Mouse (Mus musculus) adrenal gland (tissue): ENCODE measurements around the gene Gm20905.
"Not testable (repeated sequence)": the region's sequence is repeated elsewhere in the genome, so short reads cannot be mapped to it uniquely, and the experiment has no call there.

ENCODE experiments used
- intact Hi-C: fragments of 180-260 bp; cut with DNase I; formaldehyde crosslinking; loops from one replicate; pipeline ENCODE4 v1.15.1; 2025
- long read RNA-seq, 2 experiments: library from polyadenylated mRNA; unstranded; transcript quantifications; one replicate each; pipeline ENCODE4 v2.0.0; 2020; ENCODE audit warnings: borderline replicate concordance in 1 of 2; ENCODE audit not compliant: insufficient replicate concordance in 1 of 2

Gene Gm20905
- long read RNA-seq, experiment 1 = 0 reads
- long read RNA-seq, experiment 2 = 0 reads

GRCm38 (mm10) chrY:37259503-37259902, at the start of gene Gm20905:
Gm20905 (minus strand) TSS chrY:37259603.
- intact Hi-C loops = not testable (repeated sequence)
